Mouse (Mus musculus) limb, embryonic 14.5 days (tissue): ENCODE data around the gene Il7r. TPM values are rescaled to one million over a fixed set of nuclear protein-coding genes. Genes with fewer than 3 reads are reported as not detected.
"Not testable (repeated sequence)": the region's sequence is repeated elsewhere in the genome, so short reads cannot be mapped to it uniquely, and the experiment has no call there.

Experiments used
- ATAC-seq: fragments of 200-750 bp; cut with Nextera tagmentation; 2 replicates; pipeline ENCODE4 v1.8.0; 2017; ENCODE audit warnings: low read depth, moderate number of reproducible peaks, moderate TSS enrichment; ENCODE audit not compliant: low FRiP score
- DNase-seq: peaks from one replicate; pipeline ENCODE4 v3.0.0-alpha.2; 2015; ENCODE audit warnings: low spot score
- H3K27ac ChIP-seq: fragments of 300-500 bp; sonication (generic); replicated peaks from 2 replicates; pipeline ENCODE4 v1.5.1; 2014; ENCODE audit warnings: low read depth, mild to moderate bottlenecking, low read length, moderate library complexity, mixed read lengths
- H3K27me3 ChIP-seq: fragments of 300-500 bp; sonication (generic); 2 replicates; pipeline ENCODE4 v1.6.1; 2014; ENCODE audit warnings: low read length, mixed read lengths; ENCODE audit not compliant: control insufficient read depth, insufficient read depth
- H3K36me3 ChIP-seq: fragments of 300-500 bp; sonication (generic); 2 replicates; pipeline ENCODE4 v1.6.1; 2014; ENCODE audit warnings: mild to moderate bottlenecking, low read length, moderate library complexity, mixed read lengths; ENCODE audit not compliant: control insufficient read depth, insufficient read depth
- H3K4me1 ChIP-seq: fragments of 300-500 bp; sonication (generic); 2 replicates; pipeline ENCODE4 v1.6.1; 2014; ENCODE audit warnings: antibody characterized with exemption, low read length, mixed read lengths; ENCODE audit not compliant: control insufficient read depth, insufficient read depth
- H3K4me2 ChIP-seq: fragments of 300-500 bp; sonication (generic); replicated peaks from 2 replicates; pipeline ENCODE4 v1.6.1; 2014; ENCODE audit warnings: low read depth, mild to moderate bottlenecking, low read length, moderate library complexity; ENCODE audit not compliant: severe bottlenecking
- H3K4me3 ChIP-seq: fragments of 300-500 bp; sonication (generic); replicated peaks from 2 replicates; pipeline ENCODE4 v1.5.1; 2014; ENCODE audit warnings: low read length
- H3K9ac ChIP-seq: fragments of 300-500 bp; sonication (generic); 2 replicates; pipeline ENCODE4 v1.6.1; 2014; ENCODE audit warnings: mild to moderate bottlenecking, low read depth, low read length, moderate library complexity; ENCODE audit not compliant: severe bottlenecking
- H3K9me3 ChIP-seq: fragments of 300-500 bp; sonication (generic); 2 replicates; pipeline ENCODE4 v1.6.1; 2016; ENCODE audit warnings: low read length; ENCODE audit not compliant: control insufficient read depth
- POLR2A ChIP-seq: fragments of 200-500 bp; IDR thresholded peaks from 2 replicates; pipeline ENCODE4 v1.8.0; 2012; ENCODE audit warnings: inconsistent platforms, mild to moderate bottlenecking, moderate library complexity, borderline replicate concordance; ENCODE audit not compliant: insufficient read depth, insufficient read length; ENCODE audit errors: extremely low read depth
- WGBS: fragments of 180-500 bp; shearing (Covaris S2); extraction: QIAGEN DNeasy Blood & Tissue Kit; methylation state at CpG from one replicate; pipeline ENCODE4 v1.1.7; 2014; 5-methylcytosine and 5-hydroxymethylcytosine counted together
- polyA plus RNA-seq, 2 experiments: library from polyadenylated mRNA; depleted of rRNA in 1 of 2; stranded (reverse) in 1 of 2; unstranded in 1 of 2; fragments of >200 nt; fragmentation: Nextera tagmentation in 1 of 2; extraction: Ambion mirVana in 1 of 2; gene quantifications; 2 replicates each; pipeline versions ENCODE4 v1.2.1 to v1.2.3; 2012 to 2014

Il7r gene
- polyA plus RNA-seq, 2 experiments: 0.13 TPM; not detected in 1

GRCm38 (mm10) chr15:9567316-9567715 lies 37.3 kb upstream of the Il7r start:
- ATAC-seq: no peak
- Histone ChIP-seq H3K4me3 (no peak overlapping the region), H3K27ac (no peak overlapping the region), H3K36me3 (no peaks in the 10 kb centered on the region), H3K9me3 (no peaks in the 10 kb centered on the region), H3K27me3 (no peaks in the 10 kb centered on the region), H3K9ac (no peak overlapping the region), H3K4me2 (no peak overlapping the region), H3K4me1 (no peaks in the 10 kb centered on the region)
- WGBS: 83% methylated on average over 4 of the region's 4 CpGs
- DNase-seq: no peak
- no peak for TF ChIP-seq POLR2A

- TF ChIP-seq POLR2A: no peak
- Histone ChIP-seq H3K4me3 (no peak overlapping the region), H3K9ac (no peak overlapping the region), H3K27me3 (no peaks in the 10 kb centered on the region), H3K9me3 (no peaks in the 10 kb centered on the region), H3K27ac (no peak overlapping the region), H3K36me3 (no peaks in the 10 kb centered on the region), H3K4me2 (no peak overlapping the region), H3K4me1 (no peaks in the 10 kb centered on the region)
- 80% methylated on average over 6 of the region's 6 CpGs for WGBS
- DNase-seq: no peak
- no peak for ATAC-seq
These were observed 35.4 kb upstream of the Il7r start for GRCm38 (mm10) chr15:9565396-9565795.

- H3K9ac ChIP-seq: no peak overlapping the region
These were observed 34.2 kb upstream of the Il7r start for GRCm38 (mm10) chr15:9564156-9564555.

GRCm38 (mm10) chr15:9557264-9557663 lies 27.3 kb upstream of the Il7r start:
- H3K4me3 ChIP-seq, H3K9ac ChIP-seq, ATAC-seq, H3K9me3 ChIP-seq, H3K4me1 ChIP-seq, H3K36me3 ChIP-seq, H3K27ac ChIP-seq, DNase-seq, H3K4me2 ChIP-seq, H3K27me3 ChIP-seq: not testable (repeated sequence)
- WGBS: 91% methylated on average over 13 of the region's 15 CpGs

More at GRCm38 (mm10) chr15:9564156-9564555, 34.2 kb upstream of the Il7r start:
- Histone ChIP-seq H3K27ac (no peak overlapping the region), H3K27me3 (no peaks in the 10 kb centered on the region), H3K36me3 (no peaks in the 10 kb centered on the region), H3K4me3 (no peak overlapping the region), H3K4me2 (no peak overlapping the region), H3K4me1 (no peaks in the 10 kb centered on the region), H3K9me3 (no peaks in the 10 kb centered on the region)
- no peak for TF ChIP-seq POLR2A
- DNase-seq (no peak), ATAC-seq (no peak)
- WGBS: 77% methylated on average over 3 of the region's 3 CpGs

GRCm38 (mm10) chr15:9548951-9549350 lies 19.0 kb upstream of the Il7r start:
- Histone ChIP-seq H3K27ac (no peak overlapping the region), H3K36me3 (no peaks in the 10 kb centered on the region), H3K27me3 (no peaks in the 10 kb centered on the region), H3K9me3 (no peaks in the 10 kb centered on the region), H3K4me1 (no peaks in the 10 kb centered on the region), H3K4me3 (no peak overlapping the region), H3K9ac (no peak overlapping the region), H3K4me2 (no peak overlapping the region)
- 99% methylated on average over 2 of the region's 2 CpGs for WGBS
- DNase-seq (no peak), ATAC-seq (no peak)
- no peak for TF ChIP-seq POLR2A

- TF ChIP-seq POLR2A: no peak
- 75% methylated on average over 1 of the region's 1 CpGs for WGBS
- no peaks in the 10 kb centered on the region for H3K9me3 ChIP-seq
- ATAC-seq (no peak), DNase-seq (no peak)
- no peak overlapping the region for H3K9ac ChIP-seq
- no peaks in the 10 kb centered on the region for H3K4me1 ChIP-seq
- H3K27me3 ChIP-seq: no peaks in the 10 kb centered on the region
- no peak overlapping the region for H3K27ac ChIP-seq
- H3K4me3 ChIP-seq: no peak overlapping the region
- no peaks in the 10 kb centered on the region for H3K36me3 ChIP-seq
- no peak overlapping the region for H3K4me2 ChIP-seq
These were observed 5.2 kb upstream of the Il7r start for GRCm38 (mm10) chr15:9535200-9535599.
